Mouse (Mus musculus): ENCODE measurements around the gene Rps6kl1.

The Rps6kl1 gene

GRCm38 (mm10) chr12:85141096-85141495 lies 10.0 kb downstream of the Rps6kl1 start:
- DNase-seq (ENCODE audit: low spot score in 2 of 2) = no peak

- DNase-seq (ENCODE audit: low spot score in 2 of 2) = no peak
Measured at GRCm38 (mm10) chr12:85140036-85140701, 10.9 kb downstream of the Rps6kl1 start.

- DNase-seq (ENCODE audit: low spot score in 2 of 2) = no peak
Measured at GRCm38 (mm10) chr12:85136627-85137026, 14.4 kb downstream of the Rps6kl1 start.

GRCm38 (mm10) chr12:85135513-85136470 lies 15.3 kb downstream of the Rps6kl1 start:
- no peak for DNase-seq (ENCODE audit: low spot score in 2 of 2)

GRCm38 (mm10) chr12:85134043-85134794 lies 16.8 kb downstream of the Rps6kl1 start:
- DNase-seq (ENCODE audit: low spot score in 2 of 2) = no peak

GRCm38 (mm10) chr12:85131361-85131760 lies 19.7 kb downstream of the Rps6kl1 start:
- DNase-seq (ENCODE audit: low spot score in 2 of 2) = no peak

GRCm38 (mm10) chr12:85129426-85129978 lies 21.6 kb downstream of the Rps6kl1 start:
- DNase-seq (ENCODE audit: low spot score in 2 of 2) = no peak

- DNase-seq (ENCODE audit: low spot score in 2 of 2) = no peak
Measured at GRCm38 (mm10) chr12:85126986-85127603, 24.0 kb downstream of the Rps6kl1 start.

GRCm38 (mm10) chr12:85124751-85125150 lies 26.3 kb downstream of the Rps6kl1 start:
- no peak for DNase-seq (ENCODE audit: low spot score in 2 of 2)

- no peak for DNase-seq (ENCODE audit: low spot score in 2 of 2)
Measured at GRCm38 (mm10) chr12:85123645-85124044, 27.4 kb downstream of the Rps6kl1 start.

- DNase-seq (ENCODE audit: low spot score in 2 of 2) = no peak
Measured at GRCm38 (mm10) chr12:85123108-85123530, 27.9 kb downstream of the Rps6kl1 start.

GRCm38 (mm10) chr12:85121806-85122459 lies 29.1 kb downstream of the Rps6kl1 start:
- DNase-seq (ENCODE audit: low spot score in 2 of 2) = no peak

- peak in 1 of 2 experiments; percentile 47 for DNase-seq (ENCODE audit: low spot score in 2 of 2)
Measured at GRCm38 (mm10) chr12:85115678-85116077, 35.4 kb downstream of the Rps6kl1 start.

GRCm38 (mm10) chr12:85113917-85114316 lies 37.1 kb downstream of the Rps6kl1 start:
- DNase-seq (ENCODE audit: low spot score in 2 of 2) = no peak

GRCm38 (mm10) chr12:85113337-85113736 lies 37.7 kb downstream of the Rps6kl1 start:
- no peak for DNase-seq (ENCODE audit: low spot score in 2 of 2)

GRCm38 (mm10) chr12:85112550-85113251 lies 38.4 kb downstream of the Rps6kl1 start:
- DNase-seq (ENCODE audit: low spot score in 2 of 2) = no peak

- DNase-seq (ENCODE audit: low spot score in 2 of 2) = peak; percentile 85 to 86
Measured at GRCm38 (mm10) chr12:85110698-85111592, 40.1 kb downstream of the Rps6kl1 start, which contains the start of the genes Prox2 and Dlst. Prox2 (minus strand) TSS chr12:85110759. Dlst (plus strand) TSS chr12:85110833.

GRCm38 (mm10) chr12:85110011-85110697 lies 40.9 kb downstream of the Rps6kl1 start:
- DNase-seq (ENCODE audit: low spot score in 2 of 2) = peak in 1 of 2 experiments; percentile 14

Data from urinary bladder, postnatal 36 days (tissue).